Mouse (Mus musculus) midbrain, embryonic 12.5 days (tissue): Measurements from ENCODE around the gene Sema4f. TPM values are rescaled to one million over a fixed set of nuclear protein-coding genes. Genes with fewer than 3 reads are reported as not detected.

Source experiments
- ATAC-seq: fragments of 200-750 bp; cut with Nextera tagmentation; 2 replicates; pipeline ENCODE4 v1.8.0; 2017; ENCODE audit warnings: low read depth, moderate TSS enrichment, moderate library complexity; ENCODE audit not compliant: low FRiP score
- H3K27ac ChIP-seq: fragments of 300-500 bp; sonication (generic); replicated peaks from 2 replicates; pipeline ENCODE4 v1.5.1; 2016; ENCODE audit warnings: mild to moderate bottlenecking
- H3K27me3 ChIP-seq: fragments of 300-500 bp; sonication (generic); 2 replicates; pipeline ENCODE4 v1.6.1; 2016; ENCODE audit warnings: mild to moderate bottlenecking
- H3K36me3 ChIP-seq: fragments of 300-500 bp; sonication (generic); 2 replicates; pipeline ENCODE4 v1.6.1; 2016
- H3K4me1 ChIP-seq: fragments of 300-500 bp; sonication (generic); 2 replicates; pipeline ENCODE4 v1.6.1; 2016
- H3K4me2 ChIP-seq: fragments of 300-500 bp; sonication (generic); replicated peaks from 2 replicates; pipeline ENCODE4 v1.6.1; 2016; ENCODE audit warnings: mild to moderate bottlenecking, moderate library complexity
- H3K4me3 ChIP-seq: fragments of 300-500 bp; sonication (generic); 2 replicates; pipeline ENCODE4 v1.5.1; 2016; ENCODE audit warnings: mild to moderate bottlenecking
- H3K9ac ChIP-seq: fragments of 300-500 bp; sonication (generic); replicated peaks from 2 replicates; pipeline ENCODE4 v1.6.1; 2016; ENCODE audit warnings: mild to moderate bottlenecking, moderate library complexity
- H3K9me3 ChIP-seq: fragments of 300-500 bp; sonication (generic); 2 replicates; pipeline ENCODE4 v1.6.1; 2016; ENCODE audit warnings: mild to moderate bottlenecking
- WGBS: fragments of 180-500 bp; shearing (Covaris S2); methylation state at CpG from one replicate; pipeline ENCODE4 v1.1.7; 2016; 5-methylcytosine and 5-hydroxymethylcytosine counted together
- polyA plus RNA-seq: library from polyadenylated mRNA; unstranded; fragments of >200 nt; fragmentation: Nextera tagmentation; extraction: Ambion mirVana; gene quantifications from 2 replicates; pipeline ENCODE4 v1.2.1, GENCODE M21; 2016

Gene Sema4f
- polyA plus RNA-seq, 1 experiment from 2014 or later, result 6.4 TPM

DNA sequence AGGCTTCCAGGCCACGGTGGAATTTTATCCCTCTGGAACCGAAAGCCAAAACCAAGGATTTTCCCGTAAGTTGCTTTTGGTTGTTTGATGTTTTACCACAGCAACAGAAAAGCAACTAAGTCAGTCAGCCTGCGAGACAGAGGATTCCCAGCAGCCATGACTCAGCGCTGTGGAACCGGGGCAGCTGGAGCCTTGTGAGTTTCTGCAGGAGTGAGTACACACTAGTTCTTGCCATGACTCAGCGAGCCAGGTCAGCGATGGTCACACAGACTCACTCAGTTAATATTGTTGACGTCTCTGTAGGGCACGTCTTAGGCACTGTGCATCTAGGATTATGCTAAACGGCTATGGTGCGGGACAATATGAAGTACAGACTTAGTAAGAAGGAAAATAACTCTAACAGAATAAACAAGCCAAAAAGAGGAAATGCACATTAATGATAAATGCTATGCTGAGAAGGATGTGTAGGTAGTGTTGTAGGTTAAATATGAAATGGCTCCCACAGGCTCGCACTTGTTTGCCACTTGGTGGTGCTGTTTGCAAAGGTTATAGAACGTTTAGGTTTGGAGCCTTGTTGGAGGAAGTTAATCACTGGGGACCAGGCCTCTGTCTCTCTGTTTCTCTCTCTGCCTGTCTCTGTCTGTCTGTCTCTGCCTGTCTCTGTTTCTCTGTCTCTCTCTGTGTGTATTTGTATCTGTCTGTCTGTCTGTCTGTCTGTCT is 30.3 kb downstream of the Sema4f start:
- no peak overlapping the region for H3K4me3 ChIP-seq
- H3K4me1 ChIP-seq, result no peaks in the 10 kb centered on the region
- no peak overlapping the region for H3K27ac ChIP-seq
- no peaks in the 10 kb centered on the region for H3K9me3 ChIP-seq
- H3K4me2 ChIP-seq, result no peak overlapping the region
- no peak overlapping the region for H3K9ac ChIP-seq
- H3K36me3 ChIP-seq, result no peaks in the 10 kb centered on the region
- ATAC-seq, result no peak
- 70% methylated on average over 14 of the region's 14 CpGs for WGBS
- H3K27me3 ChIP-seq, result no peaks in the 10 kb centered on the region

DNA sequence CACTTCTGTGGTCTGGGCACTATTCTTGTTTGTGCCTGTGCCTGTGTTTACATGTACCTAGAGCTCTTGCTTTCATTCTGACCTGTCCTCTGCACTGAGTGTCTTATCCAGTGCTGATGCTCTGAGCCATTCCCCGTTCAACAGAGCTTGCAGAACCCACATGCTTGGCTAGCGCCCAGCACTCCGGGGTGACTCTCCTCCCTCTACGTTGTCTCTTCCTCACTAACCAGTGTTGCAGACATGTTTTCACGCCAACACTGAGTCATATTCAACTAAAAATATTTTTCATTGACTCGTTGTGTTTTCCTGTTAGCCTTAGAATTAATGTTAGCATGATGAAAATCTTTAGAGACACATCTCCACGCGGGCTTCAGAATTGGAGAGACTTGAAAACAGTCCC is 31.5 kb downstream of the Sema4f start:
- Histone ChIP-seq H3K36me3 (no peaks in the 10 kb centered on the region), H3K27ac (no peak overlapping the region), H3K4me3 (no peak overlapping the region), H3K9me3 (no peaks in the 10 kb centered on the region), H3K4me2 (no peak overlapping the region), H3K27me3 (no peaks in the 10 kb centered on the region), H3K4me1 (no peaks in the 10 kb centered on the region), H3K9ac (no peak overlapping the region)
- 85% methylated on average over 8 of the region's 8 CpGs for WGBS
- no peak for ATAC-seq

DNA sequence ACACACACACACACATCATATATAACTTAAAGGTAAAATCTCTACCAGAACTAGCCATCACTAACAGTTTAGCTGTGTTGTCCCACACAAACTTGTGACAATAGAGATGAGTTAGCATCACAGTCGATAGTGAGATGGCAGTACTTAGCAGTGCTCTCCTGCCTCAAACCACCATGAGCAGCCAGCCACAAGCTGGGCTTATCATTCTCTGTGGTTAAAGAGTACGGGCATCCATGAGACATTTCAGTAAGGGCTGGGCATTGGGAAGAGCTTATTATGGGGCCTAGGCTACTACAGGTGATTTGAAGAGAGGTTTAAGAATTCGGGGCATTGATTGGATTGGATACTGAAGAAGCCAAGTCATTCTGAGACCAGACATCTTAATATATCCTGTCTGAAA is 32.6 kb downstream of the Sema4f start:
- no peak overlapping the region for H3K27ac ChIP-seq
- no peak overlapping the region for H3K4me2 ChIP-seq
- no peaks in the 10 kb centered on the region for H3K9me3 ChIP-seq
- H3K36me3 ChIP-seq, result no peaks in the 10 kb centered on the region
- no peak overlapping the region for H3K4me3 ChIP-seq
- ATAC-seq, result no peak
- H3K4me1 ChIP-seq, result no peaks in the 10 kb centered on the region
- H3K27me3 ChIP-seq, result no peaks in the 10 kb centered on the region
- H3K9ac ChIP-seq, result no peak overlapping the region
- 90% methylated on average over 3 of the region's 3 CpGs for WGBS

DNA sequence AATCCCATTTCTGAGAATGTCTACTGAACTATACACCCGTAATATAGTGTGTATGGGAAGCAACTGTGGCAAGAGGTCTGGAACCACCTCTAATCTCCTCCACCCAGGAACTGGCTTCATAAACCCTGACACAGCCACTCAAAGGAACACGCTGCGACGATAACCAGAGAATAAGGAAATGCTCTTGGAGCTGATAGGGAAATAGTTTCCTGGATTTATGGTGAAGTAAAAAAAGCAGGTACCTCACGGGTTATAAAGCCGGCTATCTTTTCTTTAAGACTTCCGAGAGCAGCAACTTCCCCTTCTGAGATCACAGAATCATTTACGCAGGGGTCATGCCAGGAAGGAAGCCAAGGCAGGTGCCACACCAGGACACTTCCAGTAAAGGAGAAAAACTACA is 37.0 kb downstream of the Sema4f start:
- H3K4me1 ChIP-seq, result no peaks in the 10 kb centered on the region
- no peaks in the 10 kb centered on the region for H3K9me3 ChIP-seq
- H3K27me3 ChIP-seq, result 0 out of 2 replicates have a peak, but pooled peaks cover 4% of the 10 kb centered on the region
- no peaks in the 10 kb centered on the region for H3K36me3 ChIP-seq
- H3K4me3 ChIP-seq, result no peak overlapping the region
- no peak for ATAC-seq
- H3K27ac ChIP-seq, result no peak overlapping the region
- WGBS, result 92% methylated on average over 8 of the region's 8 CpGs
- H3K4me2 ChIP-seq, result no peak overlapping the region
- no peak overlapping the region for H3K9ac ChIP-seq

DNA sequence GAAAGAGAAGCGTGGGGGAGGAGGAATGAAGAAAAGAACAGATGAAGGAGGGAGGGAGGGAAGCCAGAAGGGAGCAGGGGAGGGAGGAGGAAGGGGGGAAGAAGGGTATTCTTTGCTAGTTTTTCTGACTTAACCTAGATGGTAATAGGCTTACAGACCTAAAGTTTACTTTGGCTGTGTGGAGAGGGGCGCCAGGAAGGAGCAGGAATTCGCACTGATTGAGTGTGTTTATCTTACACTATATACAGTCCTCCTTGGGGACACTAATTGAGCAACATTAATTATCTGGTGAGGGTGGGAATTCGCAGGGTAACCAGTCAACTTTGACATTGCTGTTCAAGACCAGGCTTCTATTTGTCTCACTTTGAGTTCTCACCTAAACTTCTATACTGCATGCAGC is 40.8 kb downstream of the Sema4f start:
- WGBS, result 81% methylated on average over 4 of the region's 4 CpGs
- Histone ChIP-seq H3K36me3 (no peaks in the 10 kb centered on the region), H3K4me2 (no peak overlapping the region), H3K4me3 (no peak overlapping the region), H3K27me3 (peaks cover 6% of the 10 kb centered on the region; the same call in 1 of the 2 replicates), H3K27ac (no peak overlapping the region), H3K9me3 (no peaks in the 10 kb centered on the region), H3K4me1 (peaks cover 3% of the 10 kb centered on the region; the same call in 1 of the 2 replicates), H3K9ac (no peak overlapping the region)
- no peak for ATAC-seq

DNA sequence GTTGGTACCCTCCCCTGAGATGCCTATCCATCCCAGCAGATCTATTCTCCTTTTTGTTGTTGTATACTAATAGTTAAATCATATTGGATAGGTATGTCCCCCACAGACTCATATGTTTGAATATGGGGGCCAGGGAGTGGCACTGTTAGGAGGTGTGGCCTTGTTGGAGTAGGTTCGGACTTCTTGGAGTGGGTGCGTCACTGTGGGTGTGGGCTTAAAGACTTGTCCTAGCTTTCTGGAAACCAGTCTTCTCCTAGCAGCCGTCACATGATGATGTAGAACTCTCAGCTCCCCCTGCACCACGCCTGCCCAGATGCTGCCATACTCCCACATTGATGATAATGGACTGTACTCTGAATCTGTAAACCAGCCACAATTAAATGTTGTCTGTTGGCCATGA is 41.3 kb downstream of the Sema4f start:
- no peak overlapping the region for H3K4me3 ChIP-seq
- H3K9me3 ChIP-seq, result no peaks in the 10 kb centered on the region
- peaks cover 3% of the 10 kb centered on the region; the same call in 1 of the 2 replicates for H3K4me1 ChIP-seq
- no peak overlapping the region for H3K9ac ChIP-seq
- no peak for ATAC-seq
- H3K4me2 ChIP-seq, result no peak overlapping the region
- H3K36me3 ChIP-seq, result no peaks in the 10 kb centered on the region
- WGBS, result 96% methylated on average over 4 of the region's 4 CpGs
- peaks cover 6% of the 10 kb centered on the region; the same call in 1 of the 2 replicates for H3K27me3 ChIP-seq
- H3K27ac ChIP-seq, result no peak overlapping the region

DNA sequence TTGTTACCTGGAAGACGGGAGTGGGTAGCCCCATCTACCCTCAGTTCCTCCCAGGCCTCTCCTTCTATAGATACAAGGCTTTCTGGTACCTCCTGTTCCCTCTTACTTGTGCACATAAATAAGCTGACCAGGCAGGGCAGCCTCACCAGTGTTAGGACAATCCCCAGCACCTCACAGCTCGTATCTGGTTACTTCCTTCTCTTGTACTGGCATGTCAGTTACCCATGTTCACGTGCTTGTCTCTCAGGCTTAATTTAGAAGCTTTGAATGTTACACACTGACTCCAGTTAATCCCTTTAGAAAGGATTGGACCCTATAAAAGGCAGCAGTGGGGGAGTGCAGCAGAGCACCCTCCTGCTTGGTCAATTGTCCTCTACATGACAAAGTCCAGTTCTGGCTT is 42.3 kb downstream of the Sema4f start:
- Histone ChIP-seq H3K9me3 (no peaks in the 10 kb centered on the region), H3K27ac (no peak overlapping the region), H3K4me3 (no peak overlapping the region), H3K4me1 (peaks cover 3% of the 10 kb centered on the region; the same call in 1 of the 2 replicates), H3K9ac (no peak overlapping the region), H3K36me3 (no peaks in the 10 kb centered on the region), H3K27me3 (peaks cover 6% of the 10 kb centered on the region; the same call in 1 of the 2 replicates), H3K4me2 (no peak overlapping the region)
- 38% methylated on average over 3 of the region's 3 CpGs for WGBS
- ATAC-seq, result no peak

DNA sequence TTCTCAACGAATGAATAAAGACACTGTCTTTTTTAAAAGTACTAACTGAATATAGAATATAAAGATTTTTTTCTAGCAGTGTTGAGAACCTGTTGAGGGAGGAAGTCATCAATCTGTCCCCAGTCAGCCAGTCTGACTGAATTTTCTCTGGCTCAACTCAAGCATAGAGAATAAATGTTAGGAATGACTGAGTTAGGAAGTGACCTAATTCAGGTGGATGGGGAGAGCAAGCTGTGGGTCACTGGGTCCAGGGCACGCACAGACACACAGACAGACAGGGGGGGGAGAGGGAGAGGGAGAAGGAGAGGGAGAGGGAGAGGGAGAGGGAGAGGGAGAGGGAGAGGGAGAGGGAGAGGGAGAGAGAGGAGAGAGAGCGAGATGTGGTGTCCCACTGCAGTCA is 46.2 kb downstream of the Sema4f start:
- H3K4me1 ChIP-seq, result peaks cover 3% of the 10 kb centered on the region; the same call in 1 of the 2 replicates
- no peak for ATAC-seq
- no peaks in the 10 kb centered on the region for H3K9me3 ChIP-seq
- 63% methylated on average over 3 of the region's 3 CpGs for WGBS
- H3K4me3 ChIP-seq, result no peak overlapping the region
- H3K36me3 ChIP-seq, result no peaks in the 10 kb centered on the region
- no peak overlapping the region for H3K4me2 ChIP-seq
- peaks cover 5% of the 10 kb centered on the region; the same call in 1 of the 2 replicates for H3K27me3 ChIP-seq
- H3K9ac ChIP-seq, result no peak overlapping the region
- H3K27ac ChIP-seq, result no peak overlapping the region

DNA sequence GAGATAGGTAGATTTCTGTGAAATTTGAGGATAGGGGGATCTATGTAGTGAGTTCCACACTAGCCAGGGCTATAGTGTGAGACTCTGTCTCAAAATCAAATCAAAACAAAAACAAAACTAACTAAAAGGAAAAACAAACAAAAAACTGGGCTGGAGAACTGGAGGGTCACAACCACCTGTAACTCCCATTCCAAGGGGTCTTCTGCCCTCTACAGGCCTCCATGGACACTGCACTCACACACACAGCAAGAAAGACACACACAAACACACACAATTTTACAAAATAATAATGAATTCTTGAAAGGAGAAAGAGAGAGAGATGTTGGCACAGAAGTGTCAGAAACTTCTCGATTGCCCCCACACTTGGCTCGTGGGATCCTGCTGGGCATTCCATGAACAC is 47.0 kb downstream of the Sema4f start:
- 84% methylated on average over 2 of the region's 2 CpGs for WGBS

DNA sequence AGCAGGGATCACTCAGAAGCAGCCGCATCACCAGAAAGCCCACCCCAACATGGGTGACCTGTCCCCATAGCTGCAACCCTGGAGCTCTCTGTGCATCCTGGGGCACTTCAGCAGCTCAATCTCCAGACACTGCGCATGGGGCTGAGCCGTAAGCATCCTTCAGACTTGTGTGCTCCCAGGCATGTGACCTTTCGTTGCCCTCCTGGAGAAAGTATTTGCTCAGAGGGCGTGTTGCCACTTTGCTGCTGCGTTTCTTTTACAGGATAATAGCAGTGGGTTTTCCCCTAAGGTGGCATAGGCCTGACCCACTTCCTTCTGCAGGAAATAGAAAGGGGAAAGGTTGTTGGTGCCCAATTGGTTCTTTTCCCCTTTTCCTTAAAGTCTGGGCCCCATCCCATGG is 48.1 kb downstream of the Sema4f start:
- 59% methylated on average over 6 of the region's 6 CpGs for WGBS
- no peaks in the 10 kb centered on the region for H3K36me3 ChIP-seq
- no peak overlapping the region for H3K4me2 ChIP-seq
- ATAC-seq, result no peak
- H3K9ac ChIP-seq, result no peak overlapping the region
- H3K4me1 ChIP-seq, result no peaks in the 10 kb centered on the region
- peaks cover 3% of the 10 kb centered on the region; the same call in 1 of the 2 replicates for H3K27me3 ChIP-seq
- no peak overlapping the region for H3K4me3 ChIP-seq
- no peak overlapping the region for H3K27ac ChIP-seq
- H3K9me3 ChIP-seq, result no peaks in the 10 kb centered on the region

More for the DNA sequence above, 47.0 kb downstream of the Sema4f start:
- no peak overlapping the region for H3K4me3 ChIP-seq
- no peaks in the 10 kb centered on the region for H3K36me3 ChIP-seq
- no peak overlapping the region for H3K27ac ChIP-seq
- H3K4me1 ChIP-seq, result peaks cover 3% of the 10 kb centered on the region; the same call in 1 of the 2 replicates
- no peak overlapping the region for H3K9ac ChIP-seq
- no peak overlapping the region for H3K4me2 ChIP-seq
- no peak for ATAC-seq
- H3K9me3 ChIP-seq, result no peaks in the 10 kb centered on the region
- peaks cover 2% of the 10 kb centered on the region; the same call in 1 of the 2 replicates for H3K27me3 ChIP-seq

DNA sequence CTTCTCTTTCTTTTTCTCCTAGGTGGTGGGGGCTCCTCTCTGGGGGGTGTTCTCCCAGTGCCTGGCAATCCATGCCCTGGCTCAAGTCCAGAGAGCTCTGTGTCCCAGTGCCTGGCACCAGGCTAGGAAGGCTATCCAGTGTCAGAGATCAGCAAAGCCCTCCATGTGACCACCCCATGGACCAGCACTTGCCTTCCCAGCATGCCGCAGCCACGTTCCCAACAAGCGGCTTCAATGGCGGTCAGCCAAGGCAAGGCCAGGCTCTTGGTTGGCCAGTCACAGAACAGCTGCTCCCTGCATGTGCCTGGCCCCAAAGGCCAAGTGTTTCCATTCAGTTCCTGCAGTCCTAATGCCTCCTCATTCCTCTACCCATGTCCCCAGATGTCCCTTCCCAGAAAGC is 53.2 kb downstream of the Sema4f start:
- no peaks in the 10 kb centered on the region for H3K9me3 ChIP-seq

DNA sequence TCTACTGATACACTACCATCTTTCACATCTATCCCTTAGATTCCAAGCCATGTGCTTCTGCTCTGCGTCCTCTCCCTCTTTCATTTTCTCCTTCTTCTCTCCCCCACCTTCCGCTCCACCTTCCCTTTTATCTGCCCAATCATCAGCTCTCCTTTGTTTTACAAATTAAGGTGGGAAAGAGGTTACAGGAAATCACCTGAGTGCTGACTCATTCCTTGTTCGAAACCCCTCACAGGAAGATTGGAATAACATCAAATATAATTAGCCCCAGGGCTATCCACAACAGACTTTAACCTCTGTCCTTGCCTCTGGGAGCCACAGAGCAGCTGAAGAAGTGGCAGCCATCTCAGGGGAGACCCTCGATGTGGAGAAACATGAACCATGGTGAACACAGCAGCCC is 53.7 kb downstream of the Sema4f start:
- no peak for ATAC-seq

More for the DNA sequence above, 53.2 kb downstream of the Sema4f start:
- H3K4me3 ChIP-seq, result no peak overlapping the region
- no peak overlapping the region for H3K27ac ChIP-seq
- no peaks in the 10 kb centered on the region for H3K4me1 ChIP-seq
- H3K27me3 ChIP-seq, result 0 out of 2 replicates have a peak, but pooled peaks cover 3% of the 10 kb centered on the region
- no peak for ATAC-seq
- no peaks in the 10 kb centered on the region for H3K36me3 ChIP-seq
- WGBS, result 93% methylated on average over 4 of the region's 4 CpGs
- H3K9ac ChIP-seq, result no peak overlapping the region
- no peak overlapping the region for H3K4me2 ChIP-seq

More for the DNA sequence above, 53.7 kb downstream of the Sema4f start:
- Histone ChIP-seq H3K27me3 (0 out of 2 replicates have a peak, but pooled peaks cover 3% of the 10 kb centered on the region), H3K9ac (no peak overlapping the region), H3K9me3 (no peaks in the 10 kb centered on the region), H3K4me1 (no peaks in the 10 kb centered on the region), H3K27ac (no peak overlapping the region), H3K4me3 (no peak overlapping the region), H3K36me3 (no peaks in the 10 kb centered on the region), H3K4me2 (no peak overlapping the region)
- WGBS, result 84% methylated on average over 4 of the region's 4 CpGs
